Mouse (Mus musculus) midbrain, embryonic 15.5 days (tissue): Measurements from ENCODE around the gene Adamtsl1. TPM values are rescaled to one million over a fixed set of nuclear protein-coding genes. Genes with fewer than 3 reads are reported as not detected.

Source experiments
- ATAC-seq: fragments of 200-750 bp; cut with Nextera tagmentation; replicated peaks from 2 replicates; pipeline ENCODE4 v1.8.0; 2017; ENCODE audit warnings: moderate TSS enrichment
- H3K27ac ChIP-seq: fragments of 300-500 bp; sonication (generic); 2 replicates; pipeline ENCODE4 v1.5.1; 2015; ENCODE audit warnings: mild to moderate bottlenecking, inconsistent platforms
- H3K27me3 ChIP-seq: fragments of 300-500 bp; sonication (generic); replicated peaks from 2 replicates; pipeline ENCODE4 v1.6.1; 2015; ENCODE audit warnings: inconsistent platforms
- H3K36me3 ChIP-seq: fragments of 300-500 bp; sonication (generic); replicated peaks from 2 replicates; pipeline ENCODE4 v1.6.1; 2015; ENCODE audit warnings: inconsistent platforms
- H3K4me1 ChIP-seq: fragments of 300-500 bp; sonication (generic); 2 replicates; pipeline ENCODE4 v1.6.1; 2015; ENCODE audit warnings: inconsistent platforms
- H3K4me2 ChIP-seq: fragments of 300-500 bp; sonication (generic); 2 replicates; pipeline ENCODE4 v1.6.1; 2015; ENCODE audit warnings: inconsistent platforms, mild to moderate bottlenecking, moderate library complexity
- H3K4me3 ChIP-seq: fragments of 300-500 bp; sonication (generic); 2 replicates; pipeline ENCODE4 v1.5.1; 2015; ENCODE audit warnings: mild to moderate bottlenecking, inconsistent platforms
- H3K9ac ChIP-seq: fragments of 300-500 bp; sonication (generic); 2 replicates; pipeline ENCODE4 v1.6.1; 2015; ENCODE audit warnings: mild to moderate bottlenecking, inconsistent platforms
- H3K9me3 ChIP-seq: fragments of 300-500 bp; sonication (generic); 2 replicates; pipeline ENCODE4 v1.6.1; 2016; ENCODE audit warnings: inconsistent platforms
- WGBS: fragments of 180-500 bp; shearing (Covaris S2); methylation state at CpG from one replicate; pipeline ENCODE4 v1.1.7; 2015; ENCODE audit warnings: mixed read lengths; 5-methylcytosine and 5-hydroxymethylcytosine counted together
- polyA plus RNA-seq: library from polyadenylated mRNA; unstranded; fragments of >200 nt; fragmentation: Nextera tagmentation; extraction: Ambion mirVana; gene quantifications from 2 replicates; pipeline ENCODE4 v1.2.1, GENCODE M21; 2015

The Adamtsl1 gene
- polyA plus RNA-seq, 1 experiment from 2014 or later = 6.5 TPM

DNA sequence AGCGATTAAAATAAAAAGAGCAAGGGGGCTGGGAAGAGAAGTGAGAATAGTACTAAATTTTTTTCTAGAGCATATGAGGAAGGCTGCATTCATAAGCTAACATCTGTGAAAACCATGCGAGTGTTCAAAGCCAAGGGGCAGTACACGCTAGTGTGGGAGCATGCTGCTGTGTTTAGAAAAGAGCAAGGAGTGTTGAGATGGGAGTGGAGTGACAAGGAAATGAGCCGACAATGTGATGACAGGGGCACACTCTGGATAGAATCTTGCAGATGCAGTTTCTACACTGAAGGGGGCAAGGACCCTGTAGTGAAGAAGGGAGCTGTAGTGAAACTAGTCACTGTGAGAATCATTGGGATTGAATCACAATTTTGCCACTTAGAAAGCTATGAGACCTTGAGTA is 172.2 kb downstream of the Adamtsl1 start:
- 86% methylated on average over 4 of the region's 4 CpGs for WGBS

DNA sequence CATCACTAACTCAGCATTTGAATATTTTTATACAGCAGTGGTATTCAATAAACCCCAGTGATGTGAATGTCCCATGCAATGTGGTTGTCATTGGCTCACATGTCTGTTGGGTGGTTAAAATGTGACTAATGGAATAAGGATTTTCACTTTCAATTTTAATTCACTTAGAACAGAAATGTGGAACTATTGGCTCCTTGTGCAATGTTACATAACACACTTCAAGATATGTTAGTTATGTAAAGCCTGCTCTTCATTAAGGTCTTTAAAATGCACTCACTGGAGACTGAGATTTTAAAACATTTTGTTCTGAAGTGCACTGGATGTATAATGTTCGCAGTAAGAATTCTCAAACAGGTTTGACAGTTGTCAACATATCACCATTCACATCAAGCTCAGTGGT is 181.3 kb downstream of the Adamtsl1 start:
- no peak overlapping the region for H3K9ac ChIP-seq
- WGBS = 91% methylated on average over 1 of the region's 1 CpGs
- H3K4me1 ChIP-seq = no peaks in the 10 kb centered on the region
- H3K27me3 ChIP-seq = no peaks in the 10 kb centered on the region
- no peak overlapping the region for H3K4me2 ChIP-seq
- no peaks in the 10 kb centered on the region; the same call in 1 of the 2 replicates for H3K9me3 ChIP-seq
- no peaks in the 10 kb centered on the region for H3K36me3 ChIP-seq
- no peak for ATAC-seq
- H3K27ac ChIP-seq = no peak overlapping the region
- no peak overlapping the region for H3K4me3 ChIP-seq

More for the DNA sequence above, 172.2 kb downstream of the Adamtsl1 start:
- no peak overlapping the region for H3K27ac ChIP-seq
- no peak overlapping the region for H3K9ac ChIP-seq
- H3K9me3 ChIP-seq = no peaks in the 10 kb centered on the region
- no peak for ATAC-seq
- no peaks in the 10 kb centered on the region for H3K4me1 ChIP-seq
- no peak overlapping the region for H3K4me2 ChIP-seq
- no peaks in the 10 kb centered on the region for H3K36me3 ChIP-seq
- H3K4me3 ChIP-seq = no peak overlapping the region
- H3K27me3 ChIP-seq = no peaks in the 10 kb centered on the region

GRCm38 (mm10) chr4:85707352-85708057 is 193.5 kb downstream of the Adamtsl1 start:
- H3K27ac ChIP-seq = no peak overlapping the region

GRCm38 (mm10) chr4:85709636-85710035 is 195.7 kb downstream of the Adamtsl1 start:
- Histone ChIP-seq H3K9ac (no peak overlapping the region), H3K4me1 (0 out of 2 replicates have a peak, but pooled peaks cover 6% of the 10 kb centered on the region), H3K27ac (no peak overlapping the region), H3K36me3 (no peaks in the 10 kb centered on the region), H3K4me3 (no peak overlapping the region), H3K9me3 (no peaks in the 10 kb centered on the region), H3K4me2 (no peak overlapping the region), H3K27me3 (no peaks in the 10 kb centered on the region)
- no peak for ATAC-seq
- WGBS = 93% methylated on average over 2 of the region's 2 CpGs

More at GRCm38 (mm10) chr4:85707352-85708057, 193.5 kb downstream of the Adamtsl1 start:
- 0 out of 2 replicates have a peak, but pooled peaks cover 6% of the 10 kb centered on the region for H3K4me1 ChIP-seq
- no peak overlapping the region for H3K4me2 ChIP-seq
- H3K27me3 ChIP-seq = no peaks in the 10 kb centered on the region
- no peaks in the 10 kb centered on the region for H3K36me3 ChIP-seq
- no peak overlapping the region for H3K4me3 ChIP-seq
- H3K9me3 ChIP-seq = no peaks in the 10 kb centered on the region
- ATAC-seq = peak; percentile 82
- no peak overlapping the region for H3K9ac ChIP-seq
- WGBS = 19% methylated on average over 7 of the region's 7 CpGs

DNA sequence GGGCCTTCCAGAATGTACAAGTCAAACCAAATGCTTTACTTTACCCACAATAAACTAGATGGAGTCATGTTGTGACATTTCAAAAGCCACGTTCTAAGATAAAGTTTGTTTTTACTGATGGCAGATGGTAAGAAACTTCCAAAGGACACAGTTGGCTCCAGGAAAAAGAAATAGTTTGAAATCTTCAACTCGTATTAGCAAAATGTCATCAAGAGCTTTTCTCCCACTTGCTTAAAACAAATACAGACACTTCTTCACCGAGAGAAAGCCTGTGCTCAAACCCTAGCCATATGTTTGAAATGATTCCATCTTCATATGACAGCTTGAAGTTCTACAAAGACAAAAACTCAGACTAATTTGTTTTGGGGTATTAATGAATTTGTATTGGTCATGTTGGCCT is 211.0 kb downstream of the Adamtsl1 start:
- no peak for ATAC-seq
- H3K4me3 ChIP-seq = no peak overlapping the region
- no peaks in the 10 kb centered on the region for H3K4me1 ChIP-seq
- H3K4me2 ChIP-seq = no peak overlapping the region
- H3K9me3 ChIP-seq = no peaks in the 10 kb centered on the region
- no peaks in the 10 kb centered on the region for H3K27me3 ChIP-seq
- no peak overlapping the region for H3K27ac ChIP-seq
- no peak overlapping the region for H3K9ac ChIP-seq
- WGBS = 80% methylated on average over 3 of the region's 3 CpGs
- no peaks in the 10 kb centered on the region for H3K36me3 ChIP-seq

GRCm38 (mm10) chr4:85727731-85728130 is 213.8 kb downstream of the Adamtsl1 start:
- H3K27me3 ChIP-seq = no peaks in the 10 kb centered on the region
- no peak for ATAC-seq
- no peak overlapping the region for H3K4me3 ChIP-seq
- H3K4me1 ChIP-seq = no peaks in the 10 kb centered on the region
- no peaks in the 10 kb centered on the region for H3K36me3 ChIP-seq
- no peak overlapping the region for H3K4me2 ChIP-seq
- 73% methylated on average over 2 of the region's 2 CpGs for WGBS
- H3K9ac ChIP-seq = no peak overlapping the region
- no peak overlapping the region for H3K27ac ChIP-seq
- no peaks in the 10 kb centered on the region; the same call in 1 of the 2 replicates for H3K9me3 ChIP-seq

GRCm38 (mm10) chr4:85728416-85728815 is 214.4 kb downstream of the Adamtsl1 start:
- H3K4me1 ChIP-seq = no peaks in the 10 kb centered on the region
- no peak for ATAC-seq
- H3K4me2 ChIP-seq = no peak overlapping the region
- no peaks in the 10 kb centered on the region for H3K27me3 ChIP-seq
- H3K4me3 ChIP-seq = no peak overlapping the region
- H3K36me3 ChIP-seq = no peaks in the 10 kb centered on the region
- 82% methylated on average over 1 of the region's 1 CpGs for WGBS
- no peaks in the 10 kb centered on the region; the same call in 1 of the 2 replicates for H3K9me3 ChIP-seq
- no peak overlapping the region for H3K27ac ChIP-seq
- H3K9ac ChIP-seq = no peak overlapping the region

DNA sequence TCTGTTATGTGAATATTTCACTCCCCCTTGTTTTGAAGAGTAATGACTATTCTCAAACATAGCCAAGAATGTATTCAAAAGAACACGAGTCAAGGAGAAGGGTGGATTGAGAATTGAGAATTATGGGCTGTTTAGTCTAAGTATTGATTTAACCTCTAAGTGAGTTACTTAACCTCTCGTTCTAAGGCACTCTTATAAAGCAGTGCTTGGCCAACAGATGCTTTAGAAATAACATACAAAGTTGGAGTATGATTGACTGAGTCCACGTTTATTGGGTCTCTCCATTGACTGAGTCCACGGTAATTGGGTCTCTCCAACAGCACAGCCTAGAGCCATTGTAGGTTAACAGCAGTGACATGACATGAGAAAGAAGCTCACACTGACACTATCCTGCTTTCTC is 226.5 kb downstream of the Adamtsl1 start:
- Histone ChIP-seq H3K27me3 (peaks cover 6% of the 10 kb centered on the region; the same call in 1 of the 2 replicates), H3K4me1 (no peaks in the 10 kb centered on the region)
- 85% methylated on average over 4 of the region's 4 CpGs for WGBS

GRCm38 (mm10) chr4:85741825-85742391 is 227.9 kb downstream of the Adamtsl1 start:
- H3K4me3 ChIP-seq = no peak overlapping the region

More for the DNA sequence above, 226.5 kb downstream of the Adamtsl1 start:
- Histone ChIP-seq H3K36me3 (no peaks in the 10 kb centered on the region), H3K9me3 (no peaks in the 10 kb centered on the region), H3K27ac (no peak overlapping the region), H3K4me2 (no peak overlapping the region), H3K4me3 (no peak overlapping the region), H3K9ac (no peak overlapping the region)
- ATAC-seq = no peak

GRCm38 (mm10) chr4:85743427-85743826 is 229.5 kb downstream of the Adamtsl1 start:
- Histone ChIP-seq H3K36me3 (no peaks in the 10 kb centered on the region), H3K27ac (no peak overlapping the region), H3K9ac (no peak overlapping the region), H3K9me3 (no peaks in the 10 kb centered on the region), H3K4me3 (no peak overlapping the region), H3K4me1 (no peaks in the 10 kb centered on the region), H3K4me2 (no peak overlapping the region), H3K27me3 (peaks cover 6% of the 10 kb centered on the region; the same call in 1 of the 2 replicates)
- ATAC-seq = no peak
- WGBS = 73% methylated on average over 1 of the region's 1 CpGs

More at GRCm38 (mm10) chr4:85741825-85742391, 227.9 kb downstream of the Adamtsl1 start:
- WGBS = 7% methylated on average over 3 of the region's 3 CpGs
- H3K27me3 ChIP-seq = peaks cover 9% of the 10 kb centered on the region; the same call in 1 of the 2 replicates
- H3K9ac ChIP-seq = no peak overlapping the region
- no peak for ATAC-seq
- H3K4me1 ChIP-seq = no peaks in the 10 kb centered on the region
- H3K36me3 ChIP-seq = no peaks in the 10 kb centered on the region
- no peaks in the 10 kb centered on the region for H3K9me3 ChIP-seq
- H3K4me2 ChIP-seq = no peak overlapping the region
- H3K27ac ChIP-seq = no peak overlapping the region

DNA sequence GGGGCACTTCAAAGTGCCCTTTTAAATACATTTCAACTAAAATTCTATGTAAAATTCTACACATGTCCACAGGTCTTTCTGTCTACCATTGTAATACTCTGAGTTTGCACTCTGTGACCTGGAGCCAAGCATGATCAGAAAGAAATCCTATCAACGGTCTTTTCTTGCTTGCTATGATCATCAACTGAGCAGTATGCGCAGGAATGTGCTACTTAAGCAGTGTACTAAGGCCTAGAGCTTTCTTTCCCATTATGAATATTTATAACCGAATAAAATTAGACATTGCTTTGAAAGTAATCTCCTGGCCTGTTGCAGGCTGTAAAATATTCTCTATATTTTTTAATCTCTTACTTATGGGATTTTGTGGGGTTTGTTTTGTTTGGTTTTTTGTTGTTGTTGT is 248.7 kb downstream of the Adamtsl1 start:
- H3K27ac ChIP-seq = no peak overlapping the region
- H3K36me3 ChIP-seq = no peaks in the 10 kb centered on the region

DNA sequence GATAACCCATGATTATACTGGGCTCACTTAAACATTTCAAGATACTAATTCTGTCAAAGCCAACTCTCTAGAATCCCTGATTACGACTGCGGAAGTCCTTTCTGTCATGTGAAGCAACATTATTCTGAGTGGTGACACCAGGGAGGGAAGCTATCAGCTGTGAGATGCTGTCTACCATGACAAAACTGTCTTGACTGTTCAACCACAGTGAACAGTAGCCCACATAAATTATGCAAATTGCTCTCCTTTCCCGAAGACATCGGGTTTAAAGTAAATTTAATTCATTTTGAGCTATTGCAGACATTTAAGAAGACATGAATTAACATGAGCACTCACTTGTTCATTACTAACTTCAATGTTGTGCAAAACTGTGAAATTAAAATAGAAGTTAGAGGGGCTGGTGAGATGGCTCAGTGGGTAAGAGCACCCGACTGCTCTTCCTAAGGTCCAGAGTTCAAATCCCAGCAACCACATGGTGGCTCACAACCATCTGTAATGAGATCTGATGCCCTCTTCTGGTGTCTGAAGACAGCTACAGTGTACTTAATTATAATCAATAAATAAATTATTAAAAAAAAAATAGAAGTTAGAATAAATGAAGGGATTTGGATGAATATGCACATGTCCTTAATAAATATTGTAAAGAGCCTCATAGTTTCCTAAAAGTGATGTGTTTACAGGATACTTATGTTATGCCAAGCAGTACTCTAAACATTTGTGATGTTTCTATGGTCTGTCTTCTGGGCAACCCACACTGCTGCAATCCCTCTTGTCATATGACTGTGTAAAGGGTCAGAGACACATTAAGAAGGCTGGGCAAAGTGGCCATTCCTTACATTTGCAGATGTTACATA is 249.4 kb downstream of the Adamtsl1 start:
- 33% methylated on average over 5 of the region's 5 CpGs for WGBS
- H3K4me1 ChIP-seq = peaks cover 10% of the 10 kb centered on the region
- peak; percentile 83 for ATAC-seq
- H3K36me3 ChIP-seq = no peaks in the 10 kb centered on the region
- no peak overlapping the region for H3K4me3 ChIP-seq
- no peak overlapping the region for H3K4me2 ChIP-seq
- H3K27ac ChIP-seq = no peak overlapping the region
- no peak overlapping the region for H3K9ac ChIP-seq
- H3K9me3 ChIP-seq = no peaks in the 10 kb centered on the region
- H3K27me3 ChIP-seq = peaks cover 4% of the 10 kb centered on the region

More for the DNA sequence above, 248.7 kb downstream of the Adamtsl1 start:
- no peak overlapping the region for H3K4me2 ChIP-seq
- 36% methylated on average over 3 of the region's 3 CpGs for WGBS
- H3K9ac ChIP-seq = no peak overlapping the region
- H3K9me3 ChIP-seq = no peaks in the 10 kb centered on the region
- no peak overlapping the region for H3K4me3 ChIP-seq
- peak; percentile 78 for ATAC-seq
- peaks cover 3% of the 10 kb centered on the region for H3K4me1 ChIP-seq
- H3K27me3 ChIP-seq = peaks cover 4% of the 10 kb centered on the region
